Mouse (Mus musculus) lung, adult 2 months (tissue): Measurements from ENCODE around the gene Cyba. TPM values are rescaled to one million over a fixed set of nuclear protein-coding genes. Genes with fewer than 3 reads are reported as not detected.

Experiments used
- DNase-seq: peaks from one replicate; pipeline ENCODE4 v3.0.0; 2022
- H3K4me1 ChIP-seq: fragments of 200-500 bp; 2 replicates; pipeline ENCODE4 v1.6.1; 2011; ENCODE audit warnings: low read length; ENCODE audit not compliant: control insufficient read depth, insufficient read depth
- H3K4me3 ChIP-seq: fragments of 200-500 bp; replicated peaks from 2 replicates; pipeline ENCODE3; 2011; ENCODE audit warnings: low read depth, mild to moderate bottlenecking, control low read depth, low read length; ENCODE audit errors: extremely low read depth
- CTCF ChIP-seq: fragments of 200-500 bp; IDR thresholded peaks from 2 replicates; pipeline ENCODE4 v1.5.1; 2011; ENCODE audit warnings: mild to moderate bottlenecking, low read length, control low read depth; ENCODE audit not compliant: insufficient read depth
- POLR2A ChIP-seq: fragments of 200-500 bp; IDR thresholded peaks from 2 replicates; pipeline ENCODE4 v1.6.1; 2011; ENCODE audit warnings: low read depth, mild to moderate bottlenecking, control low read depth, low read length, borderline replicate concordance; ENCODE audit errors: extremely low read depth
- WGBS: fragments of 180-500 bp; shearing (Covaris S2); methylation state at CpG from one replicate; pipeline ENCODE4 v1.1.7; 2018; 5-methylcytosine and 5-hydroxymethylcytosine counted together
- polyA plus RNA-seq: library from polyadenylated mRNA; depleted of rRNA; stranded (reverse); fragments of >200 nt; gene quantifications from 2 replicates; pipeline ENCODE4 v1.2.3, GENCODE M21; 2012

Cyba gene
- polyA plus RNA-seq, 1 experiment: 294 TPM

GRCm38 (mm10) chr8:122427607-122428006 is 5.1 kb downstream of the Cyba start:
- DNase-seq: no peak
- Histone ChIP-seq H3K4me3 (no peak overlapping the region), H3K4me1 (peaks cover 5% of the 10 kb centered on the region; the same call in 1 of the 2 replicates)
- no peak for TF ChIP-seq CTCF
- TF ChIP-seq POLR2A: no peak
- 87% methylated on average over 7 of the region's 7 CpGs for whole genome bisulfite sequencing

GRCm38 (mm10) chr8:122426145-122426544 is 6.6 kb downstream of the Cyba start:
- DNase-seq: no peak
- no peak for TF ChIP-seq POLR2A
- no peak for TF ChIP-seq CTCF
- 74% methylated on average over 9 of the region's 9 CpGs for WGBS
- Histone ChIP-seq H3K4me1 (no peaks in the 10 kb centered on the region), H3K4me3 (no peak overlapping the region)

GRCm38 (mm10) chr8:122423659-122424058 is 9.1 kb downstream of the Cyba start:
- Histone ChIP-seq H3K4me3 (no peak overlapping the region), H3K4me1 (no peaks in the 10 kb centered on the region)
- peak; percentile 31 for DNase-seq
- 31% methylated on average over 5 of the region's 5 CpGs for WGBS
- TF ChIP-seq POLR2A (no peak), CTCF (no peak)

- DNase-seq: no peak
- H3K4me1 ChIP-seq: no peaks in the 10 kb centered on the region
- 82% methylated on average over 24 of the region's 24 CpGs for WGBS
- H3K4me3 ChIP-seq: no peak overlapping the region
- no peak for TF ChIP-seq CTCF
- no peak for TF ChIP-seq POLR2A
Measured at GRCm38 (mm10) chr8:122423217-122423616, 9.5 kb downstream of the Cyba start.

GRCm38 (mm10) chr8:122421376-122422070 is 11.2 kb downstream of the Cyba start, which contains the start of gene Il17c:
Gene Il17c, plus strand, starts transcription at chr8:122422020.
- no peak for DNase-seq
- no peak for TF ChIP-seq CTCF
- TF ChIP-seq POLR2A: no peak
- 67% methylated on average over 14 of the region's 14 CpGs for WGBS
- no peaks in the 10 kb centered on the region for H3K4me1 ChIP-seq
- no peak within 1 kb of the TSS for H3K4me3 ChIP-seq

- no peaks in the 10 kb centered on the region for H3K4me1 ChIP-seq
- TF ChIP-seq POLR2A: no peak
- TF ChIP-seq CTCF: no peak
- H3K4me3 ChIP-seq: no peak overlapping the region
- DNase-seq: no peak
- 55% methylated on average over 9 of the region's 9 CpGs for WGBS
Measured at GRCm38 (mm10) chr8:122419881-122420555, 12.7 kb downstream of the Cyba start.

- no peak for TF ChIP-seq POLR2A
- TF ChIP-seq CTCF: no peak
- H3K4me3 ChIP-seq: no peak overlapping the region
- DNase-seq: no peak
- 66% methylated on average over 6 of the region's 6 CpGs for WGBS
- no peaks in the 10 kb centered on the region for H3K4me1 ChIP-seq
Measured at GRCm38 (mm10) chr8:122415554-122415953, 17.2 kb downstream of the Cyba start.

GRCm38 (mm10) chr8:122414311-122414710 is 18.4 kb downstream of the Cyba start:
- DNase-seq: no peak
- Histone ChIP-seq H3K4me1 (no peaks in the 10 kb centered on the region), H3K4me3 (no peak overlapping the region)
- WGBS: 85% methylated on average over 9 of the region's 9 CpGs
- TF ChIP-seq POLR2A (no peak), CTCF (no peak)

- Histone ChIP-seq H3K4me3 (no peak overlapping the region), H3K4me1 (no peaks in the 10 kb centered on the region)
- DNase-seq: no peak
- 90% methylated on average over 7 of the region's 7 CpGs for WGBS
- TF ChIP-seq CTCF (no peak), POLR2A (no peak)
Measured at GRCm38 (mm10) chr8:122407678-122408077, 25.1 kb downstream of the Cyba start.

- 76% methylated on average over 9 of the region's 9 CpGs for WGBS
- no peaks in the 10 kb centered on the region for H3K4me1 ChIP-seq
- no peak overlapping the region for H3K4me3 ChIP-seq
- TF ChIP-seq CTCF (no peak), POLR2A (no peak)
- DNase-seq: no peak
Measured at GRCm38 (mm10) chr8:122405146-122405805, 27.5 kb downstream of the Cyba start.
